Mouse (Mus musculus): ENCODE data around the gene Cdc6.

- TF ChIP-seq TCF12 (IDR thresholded peaks at IDR 0.05; ENCODE audit: low read depth, low read length) (peak; percentile 33; the same call in 1 of the 2 replicates), MAFK (IDR thresholded peaks at IDR 0.05; ENCODE audit: borderline replicate concordance, low read depth, low read length) (no peak), GATA1 (IDR thresholded peaks at IDR 0.05; ENCODE audit: low read depth, low read length) (no peak), POLR2A (IDR thresholded peaks at IDR 0.05; ENCODE audit: control insufficient read depth in 1 of 2, insufficient read depth in 1 of 2, low read depth in 1 of 2, low read length in 2 of 2, poor library complexity in 1 of 2) (peak in 1 of 2 experiments; percentile 52; a peak in 1 of 4 replicates), HCFC1 (IDR thresholded peaks at IDR 0.05; ENCODE audit: low read depth, low read length) (peak; percentile 49)
Measured at GRCm38 (mm10) chr11:98937410-98937913, 29.9 kb downstream of the Cdc6 start.

Data from MEL (cell line).